Mouse (Mus musculus) E14TG2a.4 (cell line): Measurements from ENCODE around the gene Slc16a12.

Experiments
- H3K27me3 ChIP-seq: 2 replicates; pipeline ENCODE4 v1.6.1; 2014; ENCODE audit warnings: low read length, control low read depth; ENCODE audit not compliant: insufficient read depth
- H3K36me3 ChIP-seq: 2 replicates; pipeline ENCODE4 v1.6.1; 2014; ENCODE audit warnings: low read length, control low read depth; ENCODE audit not compliant: insufficient read depth
- H3K4me1 ChIP-seq: replicated peaks from 2 replicates; pipeline ENCODE4 v1.6.1; 2014; ENCODE audit warnings: low read depth, low read length, control low read depth
- H3K4me3 ChIP-seq: replicated peaks from 2 replicates; pipeline ENCODE4 v1.5.1; 2014; ENCODE audit warnings: mild to moderate bottlenecking, low read length
- H3K9me3 ChIP-seq: 2 replicates; pipeline ENCODE4 v1.6.1; 2014; ENCODE audit warnings: low read length, control low read depth
- CTCF ChIP-seq: conservative IDR thresholded peaks from 2 replicates; pipeline ENCODE4 v1.5.1; 2014; ENCODE audit warnings: low read length
- NANOG ChIP-seq: IDR thresholded peaks from 2 replicates; pipeline ENCODE4 v1.6.1; 2014; ENCODE audit warnings: borderline replicate concordance, low read length, mixed read lengths
- POU5F1 ChIP-seq: IDR thresholded peaks from 2 replicates; pipeline ENCODE4 v1.6.1; 2014; ENCODE audit warnings: low read length, borderline replicate concordance

Slc16a12 gene

GRCm38 (mm10) chr19:34722541-34722940 is 24.5 kb downstream of the Slc16a12 start:
- H3K4me3 ChIP-seq = no peak overlapping the region
- no peaks in the 10 kb centered on the region for H3K27me3 ChIP-seq
- TF ChIP-seq POU5F1 (no peak), CTCF (no peak)
- no peaks in the 10 kb centered on the region for H3K4me1 ChIP-seq
- H3K36me3 ChIP-seq = no peaks in the 10 kb centered on the region
- H3K9me3 ChIP-seq = no peaks in the 10 kb centered on the region

- no peaks in the 10 kb centered on the region for H3K27me3 ChIP-seq
- no peaks in the 10 kb centered on the region for H3K4me1 ChIP-seq
- H3K4me3 ChIP-seq = no peak overlapping the region
- H3K36me3 ChIP-seq = no peaks in the 10 kb centered on the region
- TF ChIP-seq NANOG (no peak), POU5F1 (no peak), CTCF (no peak)
- no peaks in the 10 kb centered on the region for H3K9me3 ChIP-seq
These were observed 27.0 kb downstream of the Slc16a12 start for GRCm38 (mm10) chr19:34720130-34720529.

GRCm38 (mm10) chr19:34718963-34719362 is 28.1 kb downstream of the Slc16a12 start:
- TF ChIP-seq CTCF (no peak), POU5F1 (no peak), NANOG (no peak)
- H3K9me3 ChIP-seq = no peaks in the 10 kb centered on the region
- no peaks in the 10 kb centered on the region for H3K27me3 ChIP-seq

GRCm38 (mm10) chr19:34718478-34718877 is 28.6 kb downstream of the Slc16a12 start:
- TF ChIP-seq NANOG (no peak), CTCF (no peak), POU5F1 (no peak)
- Histone ChIP-seq H3K9me3 (no peaks in the 10 kb centered on the region), H3K27me3 (no peaks in the 10 kb centered on the region), H3K4me3 (no peak overlapping the region), H3K36me3 (no peaks in the 10 kb centered on the region), H3K4me1 (no peaks in the 10 kb centered on the region)

More at GRCm38 (mm10) chr19:34718963-34719362, 28.1 kb downstream of the Slc16a12 start:
- Histone ChIP-seq H3K4me1 (no peaks in the 10 kb centered on the region), H3K4me3 (no peak overlapping the region), H3K36me3 (no peaks in the 10 kb centered on the region)

GRCm38 (mm10) chr19:34715895-34716294 is 31.2 kb downstream of the Slc16a12 start:
- Histone ChIP-seq H3K27me3 (no peaks in the 10 kb centered on the region), H3K9me3 (no peaks in the 10 kb centered on the region), H3K36me3 (no peaks in the 10 kb centered on the region), H3K4me3 (no peak overlapping the region), H3K4me1 (no peaks in the 10 kb centered on the region)
- TF ChIP-seq NANOG (no peak), POU5F1 (no peak), CTCF (no peak)

- H3K9me3 ChIP-seq = no peaks in the 10 kb centered on the region
- no peak for TF ChIP-seq CTCF
- no peak for TF ChIP-seq NANOG
- no peak for TF ChIP-seq POU5F1
- H3K4me1 ChIP-seq = no peaks in the 10 kb centered on the region
- H3K36me3 ChIP-seq = no peaks in the 10 kb centered on the region
- no peaks in the 10 kb centered on the region for H3K27me3 ChIP-seq
- H3K4me3 ChIP-seq = no peak overlapping the region
These were observed 32.8 kb downstream of the Slc16a12 start for GRCm38 (mm10) chr19:34714250-34714666.

GRCm38 (mm10) chr19:34712050-34712449 is 35.0 kb downstream of the Slc16a12 start:
- Histone ChIP-seq H3K4me1 (no peaks in the 10 kb centered on the region), H3K36me3 (no peaks in the 10 kb centered on the region), H3K27me3 (no peaks in the 10 kb centered on the region), H3K4me3 (no peak overlapping the region), H3K9me3 (no peaks in the 10 kb centered on the region)
- no peak for TF ChIP-seq NANOG
- no peak for TF ChIP-seq CTCF

GRCm38 (mm10) chr19:34708221-34708620 is 38.9 kb downstream of the Slc16a12 start:
- Histone ChIP-seq H3K4me1 (no peaks in the 10 kb centered on the region), H3K9me3 (no peaks in the 10 kb centered on the region), H3K36me3 (no peaks in the 10 kb centered on the region), H3K4me3 (no peak overlapping the region), H3K27me3 (no peaks in the 10 kb centered on the region)
- TF ChIP-seq NANOG (no peak), CTCF (no peak), POU5F1 (no peak)

- no peaks in the 10 kb centered on the region for H3K27me3 ChIP-seq
- H3K36me3 ChIP-seq = no peaks in the 10 kb centered on the region
- H3K4me3 ChIP-seq = no peak overlapping the region
- no peaks in the 10 kb centered on the region for H3K4me1 ChIP-seq
- no peaks in the 10 kb centered on the region for H3K9me3 ChIP-seq
- TF ChIP-seq POU5F1 = no peak
- TF ChIP-seq CTCF = no peak
- no peak for TF ChIP-seq NANOG
These were observed 39.5 kb downstream of the Slc16a12 start for GRCm38 (mm10) chr19:34707571-34707970.
